Mouse (Mus musculus): Measurements from ENCODE around the gene Bloc1s1. TPM values are rescaled to one million over a fixed set of nuclear protein-coding genes. Genes with fewer than 3 reads are reported as not detected.
A peak's percentile ranks its signal among the peaks of the same experiment; 100 is the strongest.

Gene Bloc1s1
- polyA plus RNA-seq, 1 experiment = 80.5 TPM

GRCm38 (mm10) chr10:128899759-128900490 is 23.9 kb downstream of the Bloc1s1 start:
- H3K27ac ChIP-seq (ENCODE audit: insufficient read depth, low read length) = no peak overlapping the region
- TF ChIP-seq CTCF (IDR thresholded peaks at IDR 0.05; ENCODE audit: borderline replicate concordance, insufficient read depth, low read length) (no peak), POLR2A (IDR thresholded peaks at IDR 0.05; ENCODE audit: low read depth, low read length) (no peak)
- H3K4me3 ChIP-seq (ENCODE audit: insufficient read depth, low read length) = no peak overlapping the region
- 0 out of 2 replicates have a peak, but pooled peaks cover 2% of the 10 kb centered on the region for H3K4me1 ChIP-seq (ENCODE audit: control insufficient read depth, insufficient read depth, low read length)

- TF ChIP-seq CTCF (IDR thresholded peaks at IDR 0.05; ENCODE audit: borderline replicate concordance, insufficient read depth, low read length) = no peak
- no peak for TF ChIP-seq POLR2A (IDR thresholded peaks at IDR 0.05; ENCODE audit: low read depth, low read length)
- 0 out of 2 replicates have a peak, but pooled peaks cover 2% of the 10 kb centered on the region for H3K4me1 ChIP-seq (ENCODE audit: control insufficient read depth, insufficient read depth, low read length)
Measured at GRCm38 (mm10) chr10:128897501-128897900, 26.3 kb downstream of the Bloc1s1 start.

GRCm38 (mm10) chr10:128896807-128897206 is 27.0 kb downstream of the Bloc1s1 start:
- TF ChIP-seq POLR2A (IDR thresholded peaks at IDR 0.05; ENCODE audit: low read depth, low read length) = no peak
- no peak for TF ChIP-seq CTCF (IDR thresholded peaks at IDR 0.05; ENCODE audit: borderline replicate concordance, insufficient read depth, low read length)
- H3K4me3 ChIP-seq (ENCODE audit: insufficient read depth, low read length) = no peak overlapping the region

More at GRCm38 (mm10) chr10:128897501-128897900, 26.3 kb downstream of the Bloc1s1 start:
- H3K27ac ChIP-seq (ENCODE audit: insufficient read depth, low read length) = no peak overlapping the region
- H3K4me3 ChIP-seq (ENCODE audit: insufficient read depth, low read length) = no peak overlapping the region

GRCm38 (mm10) chr10:128895952-128896693 is 27.7 kb downstream of the Bloc1s1 start:
- no peak overlapping the region for H3K27ac ChIP-seq (ENCODE audit: insufficient read depth, low read length)
- H3K4me3 ChIP-seq (ENCODE audit: insufficient read depth, low read length) = no peak overlapping the region
- no peak for TF ChIP-seq POLR2A (IDR thresholded peaks at IDR 0.05; ENCODE audit: low read depth, low read length)
- no peak for TF ChIP-seq CTCF (IDR thresholded peaks at IDR 0.05; ENCODE audit: borderline replicate concordance, insufficient read depth, low read length)
- 0 out of 2 replicates have a peak, but pooled peaks cover 2% of the 10 kb centered on the region for H3K4me1 ChIP-seq (ENCODE audit: control insufficient read depth, insufficient read depth, low read length)

More at GRCm38 (mm10) chr10:128896807-128897206, 27.0 kb downstream of the Bloc1s1 start:
- Histone ChIP-seq H3K4me1 (ENCODE audit: control insufficient read depth, insufficient read depth, low read length) (0 out of 2 replicates have a peak, but pooled peaks cover 2% of the 10 kb centered on the region), H3K27ac (ENCODE audit: insufficient read depth, low read length) (no peak overlapping the region)

- Histone ChIP-seq H3K27ac (ENCODE audit: insufficient read depth, low read length) (no peak overlapping the region), H3K4me3 (ENCODE audit: insufficient read depth, low read length) (no peak overlapping the region), H3K4me1 (ENCODE audit: control insufficient read depth, insufficient read depth, low read length) (0 out of 2 replicates have a peak, but pooled peaks cover 2% of the 10 kb centered on the region)
- TF ChIP-seq POLR2A (IDR thresholded peaks at IDR 0.05; ENCODE audit: low read depth, low read length) = no peak
- no peak for TF ChIP-seq CTCF (IDR thresholded peaks at IDR 0.05; ENCODE audit: borderline replicate concordance, insufficient read depth, low read length)
Measured at GRCm38 (mm10) chr10:128895437-128895836, 28.4 kb downstream of the Bloc1s1 start.

GRCm38 (mm10) chr10:128892246-128892645 is 31.6 kb downstream of the Bloc1s1 start:
- TF ChIP-seq POLR2A (IDR thresholded peaks at IDR 0.05; ENCODE audit: low read depth, low read length) (no peak), CTCF (IDR thresholded peaks at IDR 0.05; ENCODE audit: borderline replicate concordance, insufficient read depth, low read length) (no peak)
- Histone ChIP-seq H3K4me1 (ENCODE audit: control insufficient read depth, insufficient read depth, low read length) (peaks cover 4% of the 10 kb centered on the region), H3K27ac (ENCODE audit: insufficient read depth, low read length) (no peak overlapping the region), H3K4me3 (ENCODE audit: insufficient read depth, low read length) (peak overlapping the region; percentile 55)

GRCm38 (mm10) chr10:128891296-128892094 is 32.3 kb downstream of the Bloc1s1 start, which contains the start of gene Gdf11:
Gene Gdf11, minus strand, starts transcription at chr10:128891718.
- H3K4me3 ChIP-seq (ENCODE audit: insufficient read depth, low read length) = peak within 1 kb of the TSS; percentile 81
- H3K27ac ChIP-seq (ENCODE audit: insufficient read depth, low read length) = peak within 1 kb of the TSS; percentile 8
- peaks cover 4% of the 10 kb centered on the region for H3K4me1 ChIP-seq (ENCODE audit: control insufficient read depth, insufficient read depth, low read length)
- TF ChIP-seq POLR2A (IDR thresholded peaks at IDR 0.05; ENCODE audit: low read depth, low read length) (peak; percentile 58), CTCF (IDR thresholded peaks at IDR 0.05; ENCODE audit: borderline replicate concordance, insufficient read depth, low read length) (no peak)

GRCm38 (mm10) chr10:128890383-128891295 is 33.2 kb downstream of the Bloc1s1 start:
- Histone ChIP-seq H3K4me3 (ENCODE audit: insufficient read depth, low read length) (peak overlapping the region; percentile 81), H3K4me1 (ENCODE audit: control insufficient read depth, insufficient read depth, low read length) (peaks cover 4% of the 10 kb centered on the region), H3K27ac (ENCODE audit: insufficient read depth, low read length) (peak overlapping the region; percentile 8)
- peak; percentile 32; the same call in 1 of the 2 replicates for TF ChIP-seq POLR2A (IDR thresholded peaks at IDR 0.05; ENCODE audit: low read depth, low read length)
- TF ChIP-seq CTCF (IDR thresholded peaks at IDR 0.05; ENCODE audit: borderline replicate concordance, insufficient read depth, low read length) = no peak

Data from embryonic fibroblast, embryonic 13.5 days (primary cell).